Mouse (Mus musculus): ENCODE results near the gene 2010111I01Rik.
"Not testable (repeated sequence)": the region's sequence is repeated elsewhere in the genome, so short reads cannot be mapped to it uniquely, and the experiment has no call there.

2010111I01Rik gene

GRCm38 (mm10) chr13:62955997-62956396 is 8.7 kb upstream of the 2010111I01Rik start:
- no peak for DNase-seq (ENCODE audit: low read depth)

- DNase-seq (ENCODE audit: low read depth), result no peak
Measured at GRCm38 (mm10) chr13:62956776-62957175, 7.9 kb upstream of the 2010111I01Rik start.

GRCm38 (mm10) chr13:62963358-62963757 is 1.3 kb upstream of the 2010111I01Rik start:
- no peak for DNase-seq (ENCODE audit: low read depth)

GRCm38 (mm10) chr13:62968223-62968622 is 3.5 kb downstream of the 2010111I01Rik start:
- DNase-seq (ENCODE audit: low read depth), result no peak

GRCm38 (mm10) chr13:62970515-62971269 is 6.0 kb downstream of the 2010111I01Rik start:
- DNase-seq (ENCODE audit: low read depth), result no peak

- DNase-seq (ENCODE audit: low read depth), result no peak
Measured at GRCm38 (mm10) chr13:62972403-62972802, 7.7 kb downstream of the 2010111I01Rik start.

GRCm38 (mm10) chr13:62973111-62973510 is 8.4 kb downstream of the 2010111I01Rik start:
- DNase-seq (ENCODE audit: low read depth), result no peak

- no peak for DNase-seq (ENCODE audit: low read depth)
Measured at GRCm38 (mm10) chr13:62978104-62978503, 13.4 kb downstream of the 2010111I01Rik start.

GRCm38 (mm10) chr13:62978784-62979183 is 14.1 kb downstream of the 2010111I01Rik start:
- DNase-seq (ENCODE audit: low read depth), result no peak

- no peak for DNase-seq (ENCODE audit: low read depth)
Measured at GRCm38 (mm10) chr13:62979215-62979614, 14.5 kb downstream of the 2010111I01Rik start.

GRCm38 (mm10) chr13:62980131-62980530 is 15.4 kb downstream of the 2010111I01Rik start:
- DNase-seq (ENCODE audit: low read depth), result no peak

- DNase-seq (ENCODE audit: low read depth), result no peak
Measured at GRCm38 (mm10) chr13:62984485-62984884, 19.8 kb downstream of the 2010111I01Rik start.

GRCm38 (mm10) chr13:62989891-62990490 is 25.3 kb downstream of the 2010111I01Rik start:
- no peak for DNase-seq (ENCODE audit: low read depth)

- DNase-seq (ENCODE audit: low read depth), result no peak
Measured at GRCm38 (mm10) chr13:62993543-62994477, 29.1 kb downstream of the 2010111I01Rik start.

GRCm38 (mm10) chr13:62996767-62997166 is 32.1 kb downstream of the 2010111I01Rik start:
- DNase-seq (ENCODE audit: low read depth), result no peak

- DNase-seq (ENCODE audit: low read depth), result not testable (repeated sequence)
Measured at GRCm38 (mm10) chr13:63007491-63007890, 42.8 kb downstream of the 2010111I01Rik start.

- DNase-seq (ENCODE audit: low read depth), result no peak
Measured at GRCm38 (mm10) chr13:63010345-63011090, 45.8 kb downstream of the 2010111I01Rik start.

GRCm38 (mm10) chr13:63014353-63014752 is 49.7 kb downstream of the 2010111I01Rik start:
- no peak for DNase-seq (ENCODE audit: low read depth)

GRCm38 (mm10) chr13:63015362-63015761 is 50.7 kb downstream of the 2010111I01Rik start:
- no peak for DNase-seq (ENCODE audit: low read depth)

- no peak for DNase-seq (ENCODE audit: low read depth)
Measured at GRCm38 (mm10) chr13:63016056-63016455, 51.4 kb downstream of the 2010111I01Rik start.

All from c-Kit-positive CD71-positive TER-119-negative erythroid progenitor cells, embryonic 14.5 days (primary cell).